Mouse (Mus musculus): ENCODE measurements around the gene Syvn1. TPM values are rescaled to one million over a fixed set of nuclear protein-coding genes. Genes with fewer than 3 reads are reported as not detected.

The Syvn1 gene
- polyA plus RNA-seq, 1 experiment: 24.3 TPM

DNA sequence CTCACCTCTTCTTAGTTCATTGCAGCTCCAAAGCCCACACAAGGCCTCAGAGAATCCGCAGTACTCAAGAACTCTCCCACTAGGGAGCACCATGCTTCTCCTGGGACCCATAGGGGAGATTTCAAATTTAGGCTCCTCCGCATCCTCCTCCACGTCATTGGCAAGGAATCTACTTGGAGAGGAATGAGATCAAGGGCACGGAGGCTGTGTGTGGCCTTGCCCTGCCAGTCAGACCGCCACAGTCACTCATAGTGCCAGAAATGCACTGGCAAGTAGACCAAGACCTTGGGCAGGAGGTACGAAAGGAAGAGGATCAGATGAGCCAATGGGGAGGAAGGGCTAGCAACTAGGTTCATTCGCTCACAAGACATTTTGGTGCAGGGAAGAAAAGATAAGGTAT is 22.4 kb upstream of the Syvn1 start:
- H3K36me3 ChIP-seq (ENCODE audit: control insufficient read depth, insufficient read depth): no peaks in the 10 kb centered on the region
- H3K4me2 ChIP-seq (ENCODE audit: low read depth): no peak overlapping the region
- no peaks in the 10 kb centered on the region for H3K79me2 ChIP-seq (ENCODE audit: control insufficient read depth, insufficient read depth)
- peaks cover 18% of the 10 kb centered on the region for H3K27me3 ChIP-seq (ENCODE audit: control insufficient read depth, insufficient read depth, insufficient read length)
- H3K4me3 ChIP-seq: no peak overlapping the region
- TF ChIP-seq REST (IDR thresholded peaks at IDR 0.05; ENCODE audit: insufficient read depth, insufficient read length): no peak
- no peak for TF ChIP-seq MYOG (IDR thresholded peaks at IDR 0.05; ENCODE audit: control insufficient read depth in 1 of 3, insufficient read depth in 1 of 3, insufficient read length in 2 of 3, low read depth in 2 of 3)
- H3ac ChIP-seq (ENCODE audit: control insufficient read depth, insufficient read length): no peak overlapping the region

DNA sequence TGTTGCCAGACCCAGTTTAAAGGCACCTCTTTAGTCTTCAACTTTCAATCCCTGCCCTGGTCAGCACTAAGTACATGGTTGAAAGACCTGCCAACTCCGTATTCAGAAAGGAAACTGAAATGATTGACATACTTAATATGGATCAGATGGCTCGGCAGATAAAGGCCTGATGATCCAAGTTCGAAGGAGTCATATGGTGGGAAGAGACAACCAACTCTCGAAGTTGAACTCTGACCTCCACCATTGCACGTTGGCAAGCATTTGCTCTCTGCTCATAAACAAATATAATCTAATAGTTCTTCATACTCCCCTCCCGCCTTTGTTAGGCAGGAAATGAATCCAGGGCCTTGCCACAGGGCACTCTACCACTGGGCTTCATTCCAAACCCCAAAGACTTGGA is 17.4 kb upstream of the Syvn1 start:
- H3ac ChIP-seq (ENCODE audit: control insufficient read depth, insufficient read length): no peak overlapping the region
- no peak overlapping the region for H3K4me3 ChIP-seq
- H3K27me3 ChIP-seq (ENCODE audit: control insufficient read depth, insufficient read depth, insufficient read length): peaks cover 10% of the 10 kb centered on the region
- H3K79me2 ChIP-seq (ENCODE audit: control insufficient read depth, insufficient read depth): no peaks in the 10 kb centered on the region
- no peaks in the 10 kb centered on the region for H3K36me3 ChIP-seq (ENCODE audit: control insufficient read depth, insufficient read depth)
- TF ChIP-seq MYOD1 (IDR thresholded peaks at IDR 0.05; ENCODE audit: control insufficient read depth in 1 of 3, insufficient read length in 2 of 3, low read depth in 2 of 3): no peak
- no peak for TF ChIP-seq CEBPB (IDR thresholded peaks at IDR 0.05; ENCODE audit: insufficient read depth, poor library complexity, severe bottlenecking)
- TF ChIP-seq TCF12 (IDR thresholded peaks at IDR 0.05; ENCODE audit: insufficient read depth, poor library complexity, severe bottlenecking): no peak
- no peak for TF ChIP-seq USF1 (IDR thresholded peaks at IDR 0.05; ENCODE audit: low read depth)
- TF ChIP-seq MAX (IDR thresholded peaks at IDR 0.05; ENCODE audit: low read depth): no peak
- TF ChIP-seq MYOG (IDR thresholded peaks at IDR 0.05; ENCODE audit: control insufficient read depth in 1 of 3, insufficient read depth in 1 of 3, insufficient read length in 2 of 3, low read depth in 2 of 3): no peak
- no peak overlapping the region for H3K4me2 ChIP-seq (ENCODE audit: low read depth)

DNA sequence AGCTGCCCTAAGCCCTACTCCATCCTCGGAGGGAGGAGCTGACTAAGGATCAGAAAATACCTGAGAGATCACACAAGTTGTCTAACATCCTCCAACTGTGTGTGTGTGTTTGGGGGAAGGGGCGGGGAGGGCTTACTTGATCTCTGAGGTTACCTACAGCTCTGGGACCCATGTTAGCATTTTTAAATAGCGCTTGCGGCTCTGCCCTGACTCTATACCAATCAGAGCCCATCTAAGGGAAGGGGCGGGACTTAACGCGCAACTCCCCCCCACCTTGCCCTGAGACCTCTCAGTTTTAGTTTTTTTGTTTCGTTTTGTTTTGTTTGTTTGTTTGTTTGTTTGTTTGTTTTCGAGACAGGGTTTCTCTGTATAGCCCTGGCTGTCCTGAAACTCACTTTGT is 16.9 kb upstream of the Syvn1 start:
- Histone ChIP-seq H3ac (ENCODE audit: control insufficient read depth, insufficient read length) (no peak overlapping the region), H3K4me3 (no peak overlapping the region), H3K27me3 (ENCODE audit: control insufficient read depth, insufficient read depth, insufficient read length) (peaks cover 10% of the 10 kb centered on the region), H3K4me2 (ENCODE audit: low read depth) (no peak overlapping the region), H3K79me2 (ENCODE audit: control insufficient read depth, insufficient read depth) (no peaks in the 10 kb centered on the region), H3K36me3 (ENCODE audit: control insufficient read depth, insufficient read depth) (no peaks in the 10 kb centered on the region)
- no peak for TF ChIP-seq POLR2AphosphoS2 (IDR thresholded peaks at IDR 0.05; ENCODE audit: insufficient read length, low read depth)
- TF ChIP-seq REST (IDR thresholded peaks at IDR 0.05; ENCODE audit: insufficient read depth, insufficient read length): no peak
- no peak for TF ChIP-seq MYOD1 (IDR thresholded peaks at IDR 0.05; ENCODE audit: control insufficient read depth in 1 of 3, insufficient read length in 2 of 3, low read depth in 2 of 3)
- no peak for TF ChIP-seq SRF (IDR thresholded peaks at IDR 0.05; ENCODE audit: control insufficient read depth, insufficient read length, low read depth)
- TF ChIP-seq TCF3 (IDR thresholded peaks at IDR 0.05; ENCODE audit: insufficient read length, low read depth): no peak
- TF ChIP-seq E2F4 (IDR thresholded peaks at IDR 0.05; ENCODE audit: insufficient read depth): no peak
- TF ChIP-seq CEBPB (IDR thresholded peaks at IDR 0.05; ENCODE audit: insufficient read depth, poor library complexity, severe bottlenecking): no peak
- TF ChIP-seq MAX (IDR thresholded peaks at IDR 0.05; ENCODE audit: low read depth): no peak
- no peak for TF ChIP-seq POLR2A (IDR thresholded peaks at IDR 0.05; ENCODE audit: insufficient read length, low read depth)
- TF ChIP-seq USF1 (IDR thresholded peaks at IDR 0.05; ENCODE audit: low read depth): no peak

DNA sequence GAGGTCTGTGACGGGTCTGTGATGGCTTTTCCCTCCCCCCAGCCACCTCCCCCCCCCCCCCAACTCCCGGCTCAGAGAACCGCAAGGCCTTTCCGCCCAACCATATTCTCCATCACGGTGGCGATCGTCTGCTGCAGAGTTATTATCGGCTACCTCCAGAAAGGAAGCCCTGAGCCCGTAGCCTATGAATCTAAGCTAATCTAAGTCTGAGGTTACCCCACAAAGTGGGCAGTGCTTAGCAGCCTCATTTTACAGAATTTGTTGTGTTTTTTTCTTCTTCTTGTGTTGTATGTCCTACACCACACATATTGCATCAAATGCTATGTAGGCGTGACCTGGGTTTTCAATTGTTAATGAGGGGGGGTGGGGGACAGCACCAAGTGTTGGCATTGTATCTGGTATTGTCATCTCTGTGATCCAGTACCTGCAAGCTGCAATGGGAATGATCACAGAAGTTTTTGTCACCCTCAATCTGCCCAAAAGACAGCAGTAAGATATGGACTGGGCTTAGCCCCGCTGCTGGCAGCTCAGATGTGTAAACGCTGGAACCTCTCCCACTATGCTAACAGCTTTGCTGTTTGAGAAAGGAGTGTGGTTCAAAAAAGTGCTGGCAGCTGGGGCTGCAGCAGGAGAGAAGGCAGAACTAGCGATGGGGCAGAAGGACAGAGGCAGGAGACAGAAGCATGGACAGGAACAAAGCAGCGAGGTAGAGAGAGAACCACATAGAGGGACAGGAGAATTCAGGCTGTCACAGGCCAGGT is 15.7 kb upstream of the Syvn1 start:
- H3K4me2 ChIP-seq (ENCODE audit: low read depth): no peak overlapping the region
- no peak overlapping the region for H3K4me3 ChIP-seq
- no peak for TF ChIP-seq TCF12 (IDR thresholded peaks at IDR 0.05; ENCODE audit: insufficient read depth, poor library complexity, severe bottlenecking)
- no peak for TF ChIP-seq MYOG (IDR thresholded peaks at IDR 0.05; ENCODE audit: control insufficient read depth in 1 of 3, insufficient read depth in 1 of 3, insufficient read length in 2 of 3, low read depth in 2 of 3)
- TF ChIP-seq SRF (IDR thresholded peaks at IDR 0.05; ENCODE audit: control insufficient read depth, insufficient read length, low read depth): no peak
- no peak for TF ChIP-seq MAX (IDR thresholded peaks at IDR 0.05; ENCODE audit: low read depth)
- no peak for TF ChIP-seq USF1 (IDR thresholded peaks at IDR 0.05; ENCODE audit: low read depth)
- TF ChIP-seq E2F4 (IDR thresholded peaks at IDR 0.05; ENCODE audit: insufficient read depth): no peak
- TF ChIP-seq POLR2A (IDR thresholded peaks at IDR 0.05; ENCODE audit: insufficient read length, low read depth): no peak
- no peak for TF ChIP-seq CEBPB (IDR thresholded peaks at IDR 0.05; ENCODE audit: insufficient read depth, poor library complexity, severe bottlenecking)
- TF ChIP-seq POLR2AphosphoS2 (IDR thresholded peaks at IDR 0.05; ENCODE audit: insufficient read length, low read depth): no peak
- H3K27me3 ChIP-seq (ENCODE audit: control insufficient read depth, insufficient read depth, insufficient read length): peaks cover 6% of the 10 kb centered on the region
- no peaks in the 10 kb centered on the region for H3K79me2 ChIP-seq (ENCODE audit: control insufficient read depth, insufficient read depth)
- no peak overlapping the region for H3ac ChIP-seq (ENCODE audit: control insufficient read depth, insufficient read length)
- no peaks in the 10 kb centered on the region for H3K36me3 ChIP-seq (ENCODE audit: control insufficient read depth, insufficient read depth)

DNA sequence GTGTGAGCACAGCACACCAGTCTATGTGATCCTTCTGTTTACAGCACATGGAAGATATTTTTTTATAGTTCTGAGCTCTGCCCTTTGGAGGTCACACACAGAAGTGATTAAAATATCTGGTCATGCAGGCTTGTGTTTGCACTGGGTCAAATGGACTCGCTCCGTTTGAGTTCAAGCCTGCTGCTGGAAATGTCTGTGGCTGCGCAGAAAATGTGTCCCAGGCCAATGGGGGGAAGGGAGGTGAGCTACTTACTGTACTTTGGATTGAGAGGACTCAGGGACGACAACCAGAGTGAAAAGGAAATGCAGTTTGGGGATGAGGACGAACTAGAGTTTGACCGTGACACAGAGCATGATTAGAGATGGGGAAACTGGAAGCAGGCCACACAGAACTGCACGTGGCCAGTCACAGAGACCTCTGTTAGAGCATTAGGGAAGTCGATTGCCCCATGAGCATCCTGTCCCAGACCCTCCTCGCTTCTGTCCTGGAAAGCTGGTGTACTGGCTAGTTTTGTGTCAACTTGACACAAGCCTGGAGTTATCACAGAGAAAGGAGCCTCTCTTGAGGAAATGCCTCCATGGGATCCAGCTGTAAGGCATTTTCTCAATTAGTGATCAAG is 10.3 kb upstream of the Syvn1 start:
- no peaks in the 10 kb centered on the region for H3K27me3 ChIP-seq (ENCODE audit: control insufficient read depth, insufficient read depth, insufficient read length)
- H3ac ChIP-seq (ENCODE audit: control insufficient read depth, insufficient read length): no peak overlapping the region
- no peak overlapping the region for H3K4me2 ChIP-seq (ENCODE audit: low read depth)
- H3K79me2 ChIP-seq (ENCODE audit: control insufficient read depth, insufficient read depth): no peaks in the 10 kb centered on the region
- no peak overlapping the region for H3K4me3 ChIP-seq
- H3K36me3 ChIP-seq (ENCODE audit: control insufficient read depth, insufficient read depth): no peaks in the 10 kb centered on the region
- TF ChIP-seq SRF (IDR thresholded peaks at IDR 0.05; ENCODE audit: control insufficient read depth, insufficient read length, low read depth) (no peak), REST (IDR thresholded peaks at IDR 0.05; ENCODE audit: insufficient read depth, insufficient read length) (no peak), CEBPB (IDR thresholded peaks at IDR 0.05; ENCODE audit: insufficient read depth, poor library complexity, severe bottlenecking) (no peak), MAX (IDR thresholded peaks at IDR 0.05; ENCODE audit: low read depth) (no peak), POLR2AphosphoS2 (IDR thresholded peaks at IDR 0.05; ENCODE audit: insufficient read length, low read depth) (no peak), MYOD1 (IDR thresholded peaks at IDR 0.05; ENCODE audit: control insufficient read depth in 1 of 3, insufficient read length in 2 of 3, low read depth in 2 of 3) (no peak), USF1 (IDR thresholded peaks at IDR 0.05; ENCODE audit: low read depth) (no peak), MYOG (IDR thresholded peaks at IDR 0.05; ENCODE audit: control insufficient read depth in 1 of 3, insufficient read depth in 1 of 3, insufficient read length in 2 of 3, low read depth in 2 of 3) (no peak), TCF3 (IDR thresholded peaks at IDR 0.05; ENCODE audit: insufficient read length, low read depth) (no peak)
